Mouse (Mus musculus): ENCODE data around the gene Thada.
A peak's percentile ranks its signal among the peaks of the same experiment; 100 is the strongest.
"Not testable (repeated sequence)": the region's sequence is repeated elsewhere in the genome, so short reads cannot be mapped to it uniquely, and the experiment has no call there.

Gene Thada

GRCm38 (mm10) chr17:84291228-84291627, 174.8 kb downstream of the Thada start:
- DNase-seq (ENCODE audit: low spot score in 2 of 2), result not testable (repeated sequence)

GRCm38 (mm10) chr17:84287675-84288420, 178.2 kb downstream of the Thada start:
- no peak for DNase-seq (ENCODE audit: low spot score in 2 of 2)

DNA sequence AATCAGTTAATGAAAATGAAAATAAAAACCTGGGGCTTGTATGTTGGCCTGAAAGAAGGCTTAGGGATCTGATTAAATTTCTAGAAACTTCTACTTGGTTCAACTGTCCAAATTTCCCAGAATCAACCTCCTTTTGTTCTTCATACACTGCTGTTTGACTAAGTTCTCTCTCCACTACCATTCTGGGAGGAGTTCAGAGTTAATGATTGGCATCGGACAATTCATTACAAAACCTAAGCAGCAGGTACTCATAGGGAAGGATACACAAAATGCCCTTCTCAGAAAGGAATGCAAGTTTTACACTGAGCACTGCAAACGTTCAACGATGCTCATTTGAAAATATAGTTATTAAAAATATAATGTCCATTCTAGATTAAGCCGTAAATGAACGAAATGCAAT, 179.5 kb downstream of the Thada start:
- DNase-seq (ENCODE audit: low spot score in 2 of 2), result no peak

DNA sequence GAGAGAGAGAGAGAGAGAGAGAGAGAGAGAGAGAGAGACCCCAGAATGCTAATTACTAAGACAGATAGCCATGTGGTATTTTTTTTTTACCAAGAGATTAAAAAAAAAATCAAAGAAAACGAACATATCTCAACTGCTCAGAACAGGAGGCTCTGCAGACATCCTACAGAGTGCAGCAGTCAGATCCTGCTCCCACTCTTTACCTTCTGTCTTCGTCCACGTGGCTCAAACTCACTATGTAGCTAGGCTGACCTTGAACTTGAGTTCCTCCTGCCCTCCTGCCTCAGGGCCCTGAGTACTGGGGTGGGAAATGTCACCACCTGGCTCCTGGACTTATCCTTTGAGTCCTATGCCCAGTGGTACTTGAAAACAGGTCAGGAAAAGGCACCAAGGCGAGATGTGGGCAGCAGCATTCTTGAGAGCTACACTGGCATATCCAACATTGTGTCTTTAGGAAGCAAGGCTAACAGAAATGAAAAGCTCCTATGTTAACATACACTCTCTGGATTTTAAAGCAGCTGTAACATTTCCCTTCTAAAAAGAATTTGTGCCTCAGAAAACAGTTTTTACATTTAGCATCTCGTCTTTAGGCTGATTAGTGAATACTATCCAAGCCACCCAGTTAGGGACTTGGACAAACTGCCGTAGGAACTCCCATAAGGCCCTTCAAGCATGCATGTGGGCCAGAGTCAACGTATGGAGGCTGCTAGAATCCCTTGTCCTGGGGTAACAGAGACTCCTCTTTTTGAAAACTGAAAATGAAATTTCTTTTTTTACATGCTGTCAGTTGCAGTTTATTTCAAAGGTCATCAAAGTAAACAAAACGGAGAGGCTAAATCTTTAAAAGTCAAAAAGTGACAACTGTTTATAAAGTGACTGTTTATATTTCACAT, 183.4 kb downstream of the Thada start:
- no peak for DNase-seq (ENCODE audit: low spot score in 2 of 2)

GRCm38 (mm10) chr17:84279001-84279400, 187.0 kb downstream of the Thada start:
- DNase-seq (ENCODE audit: low spot score in 2 of 2), result no peak

- DNase-seq (ENCODE audit: low spot score in 2 of 2), result no peak
These were observed 187.6 kb downstream of the Thada start for GRCm38 (mm10) chr17:84278193-84278953.

DNA sequence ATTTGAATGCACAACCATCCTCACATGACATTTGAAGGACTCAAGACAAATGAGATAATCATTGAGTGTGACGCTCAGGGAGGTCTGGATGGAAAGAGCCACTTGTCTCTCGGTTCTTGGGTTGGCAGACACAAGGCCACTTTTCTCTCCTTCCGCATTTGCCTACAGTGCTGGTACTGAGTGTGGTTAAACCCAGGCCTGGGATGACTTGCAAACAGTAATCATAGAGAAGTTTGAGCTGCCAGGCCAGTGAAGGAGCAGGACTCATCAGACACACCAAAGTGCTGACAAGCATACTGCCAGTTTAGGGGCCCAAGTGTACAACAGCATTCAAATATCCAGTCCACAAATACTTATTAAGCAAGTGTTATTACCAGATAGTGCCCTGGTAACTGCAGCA, 191.0 kb downstream of the Thada start:
- DNase-seq (ENCODE audit: low spot score in 2 of 2), result no peak

GRCm38 (mm10) chr17:84274163-84274562, 191.8 kb downstream of the Thada start:
- no peak for DNase-seq (ENCODE audit: low spot score in 2 of 2)

- peak; percentile 48 to 62 for DNase-seq (ENCODE audit: low spot score in 2 of 2)
These were observed 193.3 kb downstream of the Thada start for GRCm38 (mm10) chr17:84272557-84273261.

- no peak for DNase-seq (ENCODE audit: low spot score in 2 of 2)
These were observed 194.3 kb downstream of the Thada start for GRCm38 (mm10) chr17:84271566-84272202.

GRCm38 (mm10) chr17:84269722-84270121, 196.3 kb downstream of the Thada start:
- no peak for DNase-seq (ENCODE audit: low spot score in 2 of 2)

GRCm38 (mm10) chr17:84268450-84268849, 197.6 kb downstream of the Thada start:
- DNase-seq (ENCODE audit: low spot score in 2 of 2), result no peak

DNA sequence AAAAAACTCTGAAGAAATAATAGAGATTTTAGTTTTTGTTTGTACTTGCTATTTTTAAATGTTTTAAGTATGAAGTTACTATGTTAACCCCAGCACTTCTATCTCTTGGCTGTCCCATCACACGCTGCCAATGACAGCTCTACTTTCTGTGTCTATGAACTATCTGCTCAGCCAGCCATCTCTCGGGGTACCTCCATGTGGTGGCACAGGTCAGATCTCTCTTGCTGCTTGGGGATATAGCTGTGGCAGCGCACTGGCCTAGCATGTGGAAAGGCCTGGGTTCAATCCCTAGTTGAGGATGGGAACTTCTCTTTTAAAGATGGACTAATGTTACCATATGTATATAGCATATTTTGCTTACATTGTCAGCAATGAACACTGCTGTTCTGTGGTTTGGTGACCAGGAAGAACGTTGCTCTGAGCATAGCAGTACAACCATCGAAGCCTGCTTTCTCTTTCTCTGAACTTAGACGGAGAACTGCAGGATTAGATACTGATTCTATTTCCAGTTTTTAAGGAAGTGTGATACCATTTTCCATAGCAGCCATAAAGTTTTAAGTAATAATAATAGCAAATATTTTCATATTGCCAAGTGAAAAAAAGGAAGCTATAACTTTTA, 198.4 kb downstream of the Thada start:
- DNase-seq (ENCODE audit: low spot score in 2 of 2), result no peak

- DNase-seq (ENCODE audit: low spot score in 2 of 2), result no peak
These were observed 199.7 kb downstream of the Thada start for GRCm38 (mm10) chr17:84266161-84266948.

- no peak for DNase-seq (ENCODE audit: low spot score in 2 of 2)
These were observed 200.4 kb downstream of the Thada start for GRCm38 (mm10) chr17:84265480-84266130.

DNA sequence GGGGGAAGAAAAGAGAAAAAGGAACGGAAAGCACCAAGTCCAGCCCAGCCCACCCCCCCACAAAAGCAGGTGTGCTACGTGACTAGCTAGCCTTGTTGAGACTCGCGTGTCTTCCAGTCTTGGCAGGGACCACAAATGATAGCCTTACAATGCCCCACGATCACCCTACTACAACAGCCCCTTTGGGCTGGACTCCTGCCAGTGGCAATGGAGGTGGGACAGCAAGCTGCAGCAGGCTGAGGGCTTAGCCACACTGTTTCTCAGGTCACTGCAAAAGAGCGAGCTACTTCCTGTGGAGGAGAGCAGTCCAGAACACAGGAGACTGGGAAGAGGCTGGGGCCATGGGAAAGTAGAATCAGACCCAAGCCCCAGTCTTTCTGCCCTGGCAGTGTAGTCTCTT, 201.7 kb downstream of the Thada start:
- no peak for DNase-seq (ENCODE audit: low spot score in 2 of 2)

- DNase-seq (ENCODE audit: low spot score in 2 of 2), result no peak
These were observed 202.4 kb downstream of the Thada start for GRCm38 (mm10) chr17:84263591-84263990.

DNA sequence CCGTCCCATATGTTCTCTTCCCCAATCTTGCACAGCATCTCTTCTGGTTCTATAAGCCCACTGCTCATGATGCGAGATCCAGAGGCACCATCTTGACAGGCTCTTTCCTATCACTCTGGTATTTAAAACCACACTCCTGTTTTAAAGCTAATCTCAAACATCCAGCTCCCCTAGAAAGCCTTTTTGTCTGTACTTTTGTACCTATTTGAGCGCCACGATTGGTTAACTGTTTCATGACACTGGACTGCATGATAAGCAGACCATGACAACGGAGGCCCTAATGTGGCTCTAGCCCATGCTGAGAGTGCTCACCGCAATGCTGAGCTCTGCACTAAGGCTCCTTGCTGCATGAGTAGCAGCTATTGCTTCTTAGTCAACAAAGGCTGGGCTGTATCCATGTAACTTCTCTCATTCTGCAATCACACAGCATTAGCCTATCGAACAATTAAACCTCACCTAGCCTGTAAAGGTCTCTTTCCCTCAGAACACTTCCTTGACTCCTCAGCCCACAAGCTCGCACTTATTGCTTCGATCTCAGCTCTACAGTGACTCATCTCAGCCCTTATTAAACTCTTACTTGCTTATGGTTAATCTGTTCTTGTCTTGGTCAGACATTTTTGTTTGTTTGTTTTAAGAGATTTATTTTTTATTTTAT, 203.6 kb downstream of the Thada start:
- no peak for DNase-seq (ENCODE audit: low spot score in 2 of 2)

DNA sequence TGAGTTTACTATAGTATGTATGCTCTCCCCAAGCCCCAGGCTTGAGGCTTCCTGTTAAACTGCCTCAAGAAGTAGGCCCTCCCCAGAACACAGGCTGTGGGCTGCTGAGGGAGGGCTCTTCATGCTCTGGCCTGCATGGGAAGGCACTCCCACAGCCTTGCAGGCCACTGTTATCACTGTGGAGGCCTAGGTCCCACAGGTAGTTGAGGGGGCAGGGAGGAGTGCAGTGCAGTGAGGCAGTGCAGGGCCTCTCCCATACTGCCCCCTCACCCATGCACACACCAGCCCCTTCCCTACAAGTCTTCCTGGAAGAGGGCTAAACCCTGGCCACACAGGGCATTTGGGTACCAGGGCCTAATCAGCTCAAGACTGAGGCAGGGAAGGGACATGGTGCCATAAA, 205.0 kb downstream of the Thada start:
- no peak for DNase-seq (ENCODE audit: low spot score in 2 of 2)
